Mouse (Mus musculus) intestine, postnatal 0 days (tissue): Measurements from ENCODE around the gene Samd1. TPM values are rescaled to one million over a fixed set of nuclear protein-coding genes. Genes with fewer than 3 reads are reported as not detected.

ENCODE experiments used
- ATAC-seq: fragments of 200-750 bp; cut with Nextera tagmentation; 2 replicates; pipeline ENCODE4 v1.8.0; 2017; ENCODE audit warnings: mild to moderate bottlenecking, moderate TSS enrichment, moderate library complexity
- H3K27ac ChIP-seq: fragments of 300-500 bp; sonication (generic); 2 replicates; pipeline ENCODE4 v1.5.1; 2014; ENCODE audit warnings: mild to moderate bottlenecking, low read depth, low read length, moderate library complexity
- H3K27me3 ChIP-seq: fragments of 300-500 bp; sonication (generic); replicated peaks from 2 replicates; pipeline ENCODE4 v1.6.1; 2014; ENCODE audit warnings: low read length, mixed read lengths; ENCODE audit not compliant: control insufficient read depth, insufficient read depth
- H3K36me3 ChIP-seq: fragments of 300-500 bp; sonication (generic); 2 replicates; pipeline ENCODE4 v1.6.1; 2014; ENCODE audit warnings: mild to moderate bottlenecking, moderate library complexity; ENCODE audit not compliant: control insufficient read depth, insufficient read depth
- H3K4me1 ChIP-seq: fragments of 300-500 bp; sonication (generic); replicated peaks from 2 replicates; pipeline ENCODE4 v1.6.1; 2014; ENCODE audit warnings: antibody characterized with exemption, low read length, mixed read lengths; ENCODE audit not compliant: control insufficient read depth, insufficient read depth
- H3K4me2 ChIP-seq: fragments of 300-500 bp; sonication (generic); replicated peaks from 2 replicates; pipeline ENCODE4 v1.6.1; 2014; ENCODE audit warnings: low read depth, mild to moderate bottlenecking, moderate library complexity
- H3K4me3 ChIP-seq: fragments of 300-500 bp; sonication (generic); 2 replicates; pipeline ENCODE4 v1.5.1; 2014; ENCODE audit warnings: low read depth, low read length
- H3K9ac ChIP-seq: fragments of 300-500 bp; sonication (generic); 2 replicates; pipeline ENCODE4 v1.6.1; 2014; ENCODE audit warnings: mild to moderate bottlenecking, low read depth, low read length
- H3K9me3 ChIP-seq: fragments of 300-500 bp; sonication (generic); 2 replicates; pipeline ENCODE4 v1.6.1; 2016; ENCODE audit warnings: mixed run types; ENCODE audit not compliant: control insufficient read depth
- CTCF ChIP-seq: sonication (generic); IDR thresholded peaks from 2 replicates; pipeline ENCODE4 v1.5.1; 2016; ENCODE audit warnings: low read depth, mild to moderate bottlenecking, control low read depth, antibody characterized with exemption, moderate library complexity
- WGBS: fragments of 180-500 bp; shearing (Covaris S2); extraction: QIAGEN DNeasy Blood & Tissue Kit; methylation state at CpG from one replicate; pipeline ENCODE4 v1.1.7; 2014; 5-methylcytosine and 5-hydroxymethylcytosine counted together
- polyA plus RNA-seq: library from polyadenylated mRNA; unstranded; fragments of >200 nt; fragmentation: Nextera tagmentation; extraction: Ambion mirVana; gene quantifications from 2 replicates; pipeline ENCODE4 v1.2.1, GENCODE M21; 2015

Samd1 gene
- polyA plus RNA-seq, 1 experiment from 2014 or later = 4.5 TPM

GRCm38 (mm10) chr8:84008362-84008761, 10.9 kb downstream of the Samd1 start:
- Histone ChIP-seq H3K27ac (no peak overlapping the region), H3K4me3 (no peak overlapping the region), H3K27me3 (peaks cover 33% of the 10 kb centered on the region), H3K9ac (no peak overlapping the region), H3K4me1 (peaks cover 13% of the 10 kb centered on the region), H3K4me2 (no peak overlapping the region), H3K9me3 (no peaks in the 10 kb centered on the region), H3K36me3 (no peaks in the 10 kb centered on the region)
- peak; percentile 65 for TF ChIP-seq CTCF
- no peak for ATAC-seq
- WGBS = 29% methylated on average over 7 of the region's 7 CpGs

DNA sequence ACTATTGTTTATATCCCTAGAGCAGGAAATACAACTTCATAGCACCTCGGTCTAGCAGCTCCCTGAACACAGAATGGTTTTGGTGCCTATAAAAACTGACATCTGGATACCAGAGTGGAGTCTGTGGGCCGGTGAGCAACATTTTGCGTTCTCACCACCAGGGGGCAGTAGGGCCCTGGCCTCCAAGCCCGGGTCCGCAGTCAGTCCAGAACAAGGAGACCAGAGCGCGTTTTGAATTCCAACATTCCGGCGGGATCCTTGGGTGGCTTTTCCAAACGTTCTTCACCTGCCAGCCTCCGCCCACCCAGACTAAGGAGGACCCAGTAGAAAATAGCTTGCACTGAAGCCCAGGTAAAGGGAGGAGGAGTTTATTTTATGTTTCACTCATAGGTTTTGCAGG, 12.4 kb downstream of the Samd1 start:
- Histone ChIP-seq H3K36me3 (no peaks in the 10 kb centered on the region), H3K27ac (no peak overlapping the region), H3K4me2 (peak overlapping the region; percentile 91; the same call in 1 of the 2 replicates), H3K9ac (no peak overlapping the region), H3K27me3 (peaks cover 36% of the 10 kb centered on the region), H3K9me3 (no peaks in the 10 kb centered on the region), H3K4me3 (peak overlapping the region; percentile 52; the same call in 1 of the 2 replicates), H3K4me1 (peaks cover 10% of the 10 kb centered on the region)
- no peak for ATAC-seq
- peak; percentile 98 for TF ChIP-seq CTCF
- under 1% methylated on average over 11 of the region's 11 CpGs for WGBS

GRCm38 (mm10) chr8:84010625-84011611, 13.4 kb downstream of the Samd1 start:
- ATAC-seq = peak; percentile 59
- H3K27me3 ChIP-seq = peaks cover 36% of the 10 kb centered on the region
- WGBS = under 1% methylated on average over 76 of the region's 83 CpGs
- H3K27ac ChIP-seq = no peak overlapping the region
- peak; percentile 86 for TF ChIP-seq CTCF
- peaks cover 10% of the 10 kb centered on the region for H3K4me1 ChIP-seq
- peak overlapping the region; percentile 17; the same call in 1 of the 2 replicates for H3K9ac ChIP-seq
- H3K36me3 ChIP-seq = no peaks in the 10 kb centered on the region
- H3K4me3 ChIP-seq = peak overlapping the region; percentile 52
- H3K9me3 ChIP-seq = no peaks in the 10 kb centered on the region
- peak overlapping the region; percentile 91 for H3K4me2 ChIP-seq

GRCm38 (mm10) chr8:84011705-84012498, 14.4 kb downstream of the Samd1 start, which contains the start of gene 2210011C24Rik:
TSS of gene 2210011C24Rik (minus strand) at chr8:84012171.
- TF ChIP-seq CTCF = peak; percentile 11; the same call in 1 of the 2 replicates
- ATAC-seq = peak; percentile 66
- no peak within 1 kb of the TSS for H3K27ac ChIP-seq
- peak within 1 kb of the TSS; percentile 52 for H3K4me3 ChIP-seq
- H3K27me3 ChIP-seq = peaks cover 36% of the 10 kb centered on the region
- H3K9ac ChIP-seq = peak within 1 kb of the TSS; percentile 17; the same call in 1 of the 2 replicates
- WGBS = 2% methylated on average over 45 of the region's 45 CpGs
- H3K9me3 ChIP-seq = no peaks in the 10 kb centered on the region
- peak within 1 kb of the TSS; percentile 91 for H3K4me2 ChIP-seq
- peaks cover 10% of the 10 kb centered on the region for H3K4me1 ChIP-seq
- H3K36me3 ChIP-seq = no peaks in the 10 kb centered on the region

DNA sequence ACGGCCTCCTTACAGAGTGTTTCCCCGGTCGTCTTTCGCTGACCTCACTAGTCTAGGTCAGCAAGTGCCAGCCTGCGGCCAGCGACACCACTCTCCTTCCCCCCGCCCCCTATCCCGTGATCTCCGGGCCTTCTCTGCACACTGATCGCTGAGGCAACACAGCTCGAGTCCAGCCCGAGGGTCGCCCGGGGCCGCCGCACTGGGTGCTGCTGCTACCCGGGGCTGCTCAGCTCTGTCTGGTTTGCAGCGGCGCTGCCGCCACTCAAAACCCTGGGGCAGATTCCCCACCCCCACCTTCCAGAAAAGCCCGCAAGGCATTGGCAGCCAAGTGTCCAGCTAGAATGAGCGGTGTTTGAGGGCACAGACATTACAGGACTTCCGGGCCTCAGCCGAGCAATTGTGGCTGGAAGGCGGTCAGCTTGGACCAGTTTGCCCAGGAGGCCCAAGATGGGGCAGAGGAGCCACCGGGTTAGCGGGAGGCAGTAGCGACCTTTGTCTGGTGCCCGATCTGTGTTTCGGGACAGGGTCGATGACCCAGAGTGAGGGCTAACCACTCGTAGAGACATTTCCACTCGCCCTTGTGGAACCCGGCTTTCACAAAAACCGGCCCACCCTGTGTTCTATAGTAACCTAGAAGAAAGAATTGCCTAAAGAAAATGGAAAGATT, 15.2 kb downstream of the Samd1 start:
- TF ChIP-seq CTCF = no peak
- peak; percentile 6; the same call in 1 of the 2 replicates for ATAC-seq
- 23% methylated on average over 35 of the region's 35 CpGs for WGBS
- Histone ChIP-seq H3K27me3 (peaks cover 36% of the 10 kb centered on the region), H3K4me3 (peak overlapping the region; percentile 52), H3K27ac (no peak overlapping the region), H3K36me3 (no peaks in the 10 kb centered on the region), H3K4me2 (peak overlapping the region; percentile 91), H3K9me3 (no peaks in the 10 kb centered on the region), H3K9ac (no peak overlapping the region; the same call in 1 of the 2 replicates), H3K4me1 (peaks cover 10% of the 10 kb centered on the region)
